Mouse (Mus musculus) E14TG2a.4 (cell line): Measurements from ENCODE around the gene Ndufa13.

Experiments used
- CTCF ChIP-seq: conservative IDR thresholded peaks from 2 replicates; pipeline ENCODE4 v1.5.1; 2014; ENCODE audit warnings: low read length
- NANOG ChIP-seq: IDR thresholded peaks from 2 replicates; pipeline ENCODE4 v1.6.1; 2014; ENCODE audit warnings: borderline replicate concordance, low read length, mixed read lengths
- POU5F1 ChIP-seq: IDR thresholded peaks from 2 replicates; pipeline ENCODE4 v1.6.1; 2014; ENCODE audit warnings: low read length, borderline replicate concordance

DNA sequence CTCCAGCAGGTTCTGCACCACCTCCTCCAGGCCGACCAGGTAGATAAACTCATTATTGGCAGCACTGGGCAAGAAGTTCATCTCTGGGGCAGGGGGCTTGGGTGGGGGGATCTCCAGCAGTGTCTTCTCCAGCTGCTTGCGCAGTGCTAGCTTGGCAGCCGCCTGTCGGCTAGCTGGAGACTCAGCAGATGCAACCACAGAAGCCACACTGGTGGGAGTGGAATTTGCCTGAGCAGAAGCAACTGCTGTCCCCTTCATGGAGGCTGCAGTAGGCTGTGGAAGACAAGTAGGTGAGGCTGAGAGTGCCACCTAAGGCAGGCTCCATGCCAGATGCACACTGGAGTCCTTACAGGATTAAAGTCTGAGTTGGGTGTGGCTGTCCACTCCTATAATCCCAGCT is 12.2 kb upstream of the Ndufa13 start:
- TF ChIP-seq CTCF (no peak), NANOG (no peak), POU5F1 (no peak)
